Mouse (Mus musculus): ENCODE measurements around the gene Mblac1. TPM values are rescaled to one million over a fixed set of nuclear protein-coding genes. Genes with fewer than 3 reads are reported as not detected.

Gene Mblac1
- polyA plus RNA-seq, 1 experiment from 2014 or later, result 6.1 TPM

DNA sequence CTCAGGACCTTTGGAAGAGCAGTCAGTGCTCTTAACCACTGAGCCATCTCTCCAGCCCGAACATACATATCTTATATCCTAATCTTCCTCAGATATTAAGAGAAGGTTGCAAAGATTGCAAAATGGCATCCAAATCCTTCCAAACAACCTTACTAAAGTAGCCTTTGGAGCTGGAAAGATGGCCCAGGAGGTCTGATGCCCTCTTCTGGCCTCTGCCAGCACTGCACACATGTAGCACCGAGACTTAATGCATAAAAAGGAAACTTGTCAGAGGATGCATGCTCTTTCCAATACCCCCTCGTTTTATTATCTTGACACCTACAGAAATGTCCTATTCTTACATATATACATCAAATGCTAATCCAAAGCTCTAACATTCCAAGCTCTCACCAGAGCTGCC is 33.9 kb downstream of the Mblac1 start:
- H3K9me3 ChIP-seq (replicated peaks; ENCODE audit: control insufficient read depth, low read length), result no peaks in the 10 kb centered on the region
- no peaks in the 10 kb centered on the region for H3K36me3 ChIP-seq (ENCODE audit: control insufficient read depth, insufficient read depth)
- 55% methylated on average over 3 of the region's 3 CpGs for WGBS
- no peak overlapping the region for H3K4me2 ChIP-seq (ENCODE audit: low read depth, low read length)
- H3K27ac ChIP-seq (ENCODE audit: low read length), result no peak overlapping the region
- no peaks in the 10 kb centered on the region for H3K4me1 ChIP-seq (ENCODE audit: control insufficient read depth, insufficient read depth, low read length)
- no peak overlapping the region for H3K4me3 ChIP-seq (ENCODE audit: low read length)
- no peaks in the 10 kb centered on the region for H3K27me3 ChIP-seq (ENCODE audit: control insufficient read depth, insufficient read depth, low read length)
- no peak for ATAC-seq (replicated peaks; ENCODE audit: extremely low read depth, insufficient read depth, low FRiP score)
- no peak overlapping the region for H3K9ac ChIP-seq (ENCODE audit: low read length)

DNA sequence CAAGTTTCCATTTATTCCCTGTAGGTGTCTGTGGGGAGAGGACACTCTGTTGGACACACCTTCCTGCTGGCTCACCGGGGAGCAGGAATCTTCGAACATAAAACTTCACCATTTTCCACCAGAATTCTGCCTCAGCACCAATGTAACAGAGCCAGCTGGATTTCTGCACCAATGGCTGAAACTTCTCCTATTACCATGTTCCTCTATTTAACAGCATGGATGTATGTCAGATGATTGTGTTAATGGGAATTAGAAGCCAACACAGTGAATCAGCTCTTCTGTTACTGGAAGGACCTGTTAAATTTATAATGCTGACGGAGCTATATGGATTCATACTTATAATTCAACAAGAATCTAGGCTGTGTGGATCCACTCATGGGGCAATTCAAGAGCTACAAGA is 35.4 kb downstream of the Mblac1 start:
- Histone ChIP-seq H3K4me3 (ENCODE audit: low read length) (no peak overlapping the region), H3K4me2 (ENCODE audit: low read depth, low read length) (no peak overlapping the region), H3K36me3 (ENCODE audit: control insufficient read depth, insufficient read depth) (no peaks in the 10 kb centered on the region), H3K9ac (ENCODE audit: low read length) (no peak overlapping the region), H3K27me3 (ENCODE audit: control insufficient read depth, insufficient read depth, low read length) (no peaks in the 10 kb centered on the region), H3K9me3 (replicated peaks; ENCODE audit: control insufficient read depth, low read length) (no peaks in the 10 kb centered on the region), H3K4me1 (ENCODE audit: control insufficient read depth, insufficient read depth, low read length) (no peaks in the 10 kb centered on the region), H3K27ac (ENCODE audit: low read length) (no peak overlapping the region)
- WGBS, result 88% methylated on average over 3 of the region's 3 CpGs
- ATAC-seq (replicated peaks; ENCODE audit: extremely low read depth, insufficient read depth, low FRiP score), result no peak

- 87% methylated on average over 2 of the region's 2 CpGs for WGBS
- no peaks in the 10 kb centered on the region for H3K9me3 ChIP-seq (replicated peaks; ENCODE audit: control insufficient read depth, low read length)
- no peak for ATAC-seq (replicated peaks; ENCODE audit: extremely low read depth, insufficient read depth, low FRiP score)
- H3K4me1 ChIP-seq (ENCODE audit: control insufficient read depth, insufficient read depth, low read length), result no peaks in the 10 kb centered on the region
- H3K9ac ChIP-seq (ENCODE audit: low read length), result no peak overlapping the region
- H3K36me3 ChIP-seq (ENCODE audit: control insufficient read depth, insufficient read depth), result no peaks in the 10 kb centered on the region
- H3K27ac ChIP-seq (ENCODE audit: low read length), result no peak overlapping the region
- no peaks in the 10 kb centered on the region for H3K27me3 ChIP-seq (ENCODE audit: control insufficient read depth, insufficient read depth, low read length)
- no peak overlapping the region for H3K4me2 ChIP-seq (ENCODE audit: low read depth, low read length)
- no peak overlapping the region for H3K4me3 ChIP-seq (ENCODE audit: low read length)
These were observed 39.7 kb downstream of the Mblac1 start for GRCm38 (mm10) chr5:138233778-138234177.

DNA sequence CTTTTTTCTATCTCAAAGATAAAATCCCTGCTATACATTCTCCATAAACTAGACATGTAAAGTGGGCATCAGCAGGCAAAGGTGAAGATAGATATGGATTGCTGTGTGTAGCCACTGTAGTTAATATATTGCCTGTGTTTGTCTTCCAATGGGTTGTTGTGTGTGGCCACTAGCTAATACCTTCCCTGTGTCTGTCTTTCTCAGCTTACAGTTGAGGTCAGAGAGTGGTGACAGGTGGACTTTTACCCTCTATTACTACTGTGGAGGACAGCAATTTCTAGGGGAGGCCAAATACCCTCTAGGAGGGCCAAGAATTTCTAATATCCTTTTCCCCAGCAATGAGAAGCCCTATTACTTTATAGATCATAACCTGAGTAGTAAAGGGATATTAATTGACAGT is 40.1 kb downstream of the Mblac1 start:
- no peaks in the 10 kb centered on the region for H3K9me3 ChIP-seq (replicated peaks; ENCODE audit: control insufficient read depth, low read length)
- H3K9ac ChIP-seq (ENCODE audit: low read length), result no peak overlapping the region

DNA sequence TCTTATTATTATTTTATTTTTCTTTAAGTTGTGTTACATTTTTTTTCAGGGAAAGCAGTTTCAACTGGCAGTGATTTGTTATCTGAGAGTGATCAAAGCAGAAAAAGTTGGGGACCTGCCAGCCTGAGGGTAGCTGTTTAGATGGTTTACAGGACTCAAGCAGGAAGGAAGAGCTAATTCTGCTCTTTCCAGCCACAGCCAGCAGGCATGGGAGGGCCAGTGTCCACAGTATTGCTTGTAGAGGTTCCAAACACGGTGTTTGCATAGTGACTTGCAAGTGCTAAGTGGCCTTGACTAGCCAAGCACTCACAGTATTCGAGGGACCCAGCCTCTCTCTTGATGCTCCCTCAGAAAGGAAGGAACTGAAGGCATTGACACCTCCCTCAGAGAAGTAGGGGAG is 47.4 kb downstream of the Mblac1 start:
- Histone ChIP-seq H3K4me2 (ENCODE audit: low read depth, low read length) (no peak overlapping the region), H3K4me3 (ENCODE audit: low read length) (no peak overlapping the region), H3K36me3 (ENCODE audit: control insufficient read depth, insufficient read depth) (no peaks in the 10 kb centered on the region), H3K27me3 (ENCODE audit: control insufficient read depth, insufficient read depth, low read length) (no peaks in the 10 kb centered on the region), H3K27ac (ENCODE audit: low read length) (no peak overlapping the region), H3K9ac (ENCODE audit: low read length) (no peak overlapping the region), H3K4me1 (ENCODE audit: control insufficient read depth, insufficient read depth, low read length) (no peaks in the 10 kb centered on the region), H3K9me3 (replicated peaks; ENCODE audit: control insufficient read depth, low read length) (no peaks in the 10 kb centered on the region)
- ATAC-seq (replicated peaks; ENCODE audit: extremely low read depth, insufficient read depth, low FRiP score), result no peak
- WGBS, result 21% methylated on average over 2 of the region's 2 CpGs

More for the DNA sequence above, 40.1 kb downstream of the Mblac1 start:
- Histone ChIP-seq H3K4me2 (ENCODE audit: low read depth, low read length) (no peak overlapping the region), H3K27me3 (ENCODE audit: control insufficient read depth, insufficient read depth, low read length) (no peaks in the 10 kb centered on the region), H3K27ac (ENCODE audit: low read length) (no peak overlapping the region), H3K4me3 (ENCODE audit: low read length) (no peak overlapping the region), H3K36me3 (ENCODE audit: control insufficient read depth, insufficient read depth) (no peaks in the 10 kb centered on the region), H3K4me1 (ENCODE audit: control insufficient read depth, insufficient read depth, low read length) (no peaks in the 10 kb centered on the region)
- ATAC-seq (replicated peaks; ENCODE audit: extremely low read depth, insufficient read depth, low FRiP score), result no peak

MicroRNA genes within 50 kb of the gene (microRNA counts, 519-probe panel; counts per million panel counts)
- microRNA mmu-miR-106b (3,379 counts per million, percentile 87 among the panel's probes with 10 or more counts), microRNA mmu-miR-25 (4,019 counts per million, percentile 93 among the panel's probes with 10 or more counts), microRNA mmu-miR-93 (3,286 counts per million, percentile 86 among the panel's probes with 10 or more counts)

Small RNAs within 50 kb of the gene (microRNA-seq; reads per million reads assigned to microRNA genes)
- gene Mir106b (3,953 reads per million, percentile 91 among the genes with 10 or more reads in this experiment), gene Mir25 (379 reads per million, percentile 71 among the genes with 10 or more reads in this experiment), gene Mir93 (5,976 reads per million, percentile 93 among the genes with 10 or more reads in this experiment)

Other genes starting within 250 kb of the Mblac1 start
- 0.26 TPM in 1 of 2 replicates, not detected in the other for gene Gjc3, start 231.2 kb upstream of the Mblac1 start, polyA plus RNA-seq (2015; fragmentation: Nextera tagmentation; extraction: Ambion mirVana)
- gene Azgp1, start 212.8 kb upstream of the Mblac1 start, polyA plus RNA-seq (2015; fragmentation: Nextera tagmentation; extraction: Ambion mirVana), result 0.22 TPM in 1 of 2 replicates, not detected in the other
- not detected in 2 replicates for gene Smok3a, start 173.1 kb upstream of the Mblac1 start, polyA plus RNA-seq (2015; fragmentation: Nextera tagmentation; extraction: Ambion mirVana)
- gene Smok3b, start 172.9 kb upstream of the Mblac1 start, polyA plus RNA-seq (2015; fragmentation: Nextera tagmentation; extraction: Ambion mirVana), result not detected in 2 replicates
- gene Smok3c, start 141.1 kb upstream of the Mblac1 start, polyA plus RNA-seq (2015; fragmentation: Nextera tagmentation; extraction: Ambion mirVana), result not detected in 2 replicates
- gene Zkscan1, start 109.2 kb upstream of the Mblac1 start, polyA plus RNA-seq (2015; fragmentation: Nextera tagmentation; extraction: Ambion mirVana), result 8.9 and 10.1 TPM in 2 replicates
- 37.6 and 42.7 TPM in 2 replicates for gene Zscan21, start 77.4 kb upstream of the Mblac1 start, polyA plus RNA-seq (2015; fragmentation: Nextera tagmentation; extraction: Ambion mirVana)
- gene Zfp113, start 38.6 kb upstream of the Mblac1 start, polyA plus RNA-seq (2015; fragmentation: Nextera tagmentation; extraction: Ambion mirVana), result 11.5 and 12.0 TPM in 2 replicates
- gene Cops6, start 33.2 kb upstream of the Mblac1 start, polyA plus RNA-seq (2015; fragmentation: Nextera tagmentation; extraction: Ambion mirVana), result 280 and 293 TPM in 2 replicates
- gene Ap4m1, start 22.3 kb upstream of the Mblac1 start, polyA plus RNA-seq (2015; fragmentation: Nextera tagmentation; extraction: Ambion mirVana), result 11.6 and 13.0 TPM in 2 replicates
- gene Mcm7, start 21.9 kb upstream of the Mblac1 start, polyA plus RNA-seq (2015; fragmentation: Nextera tagmentation; extraction: Ambion mirVana), result 113 and 126 TPM in 2 replicates
- gene Taf6, start 6.9 kb upstream of the Mblac1 start, polyA plus RNA-seq (2015; fragmentation: Nextera tagmentation; extraction: Ambion mirVana), result 58.9 and 59.8 TPM in 2 replicates
- 22.3 and 23.8 TPM in 2 replicates for gene Cnpy4, start 6.8 kb upstream of the Mblac1 start, polyA plus RNA-seq (2015; fragmentation: Nextera tagmentation; extraction: Ambion mirVana)
- gene Nxpe5, start 31.6 kb downstream of the Mblac1 start, polyA plus RNA-seq (2015; fragmentation: Nextera tagmentation; extraction: Ambion mirVana), result not detected in 2 replicates
- 71.9 and 79.3 TPM in 2 replicates for gene Lamtor4, start 61.2 kb downstream of the Mblac1 start, polyA plus RNA-seq (2015; fragmentation: Nextera tagmentation; extraction: Ambion mirVana)
- gene BC037034, start 69.7 kb downstream of the Mblac1 start, polyA plus RNA-seq (2015; fragmentation: Nextera tagmentation; extraction: Ambion mirVana), result 2.2 and 3.0 TPM in 2 replicates
- 0.45 and 0.65 TPM in 2 replicates for gene Gal3st4, start 78.5 kb downstream of the Mblac1 start, polyA plus RNA-seq (2015; fragmentation: Nextera tagmentation; extraction: Ambion mirVana)
- 0.09 and 0.10 TPM in 2 replicates for gene Gm43720, start 85.6 kb downstream of the Mblac1 start, polyA plus RNA-seq (2015; fragmentation: Nextera tagmentation; extraction: Ambion mirVana)
- 5.7 and 7.7 TPM in 2 replicates for gene Gpc2, start 85.7 kb downstream of the Mblac1 start, polyA plus RNA-seq (2015; fragmentation: Nextera tagmentation; extraction: Ambion mirVana)
- gene Stag3, start 85.9 kb downstream of the Mblac1 start, polyA plus RNA-seq (2015; fragmentation: Nextera tagmentation; extraction: Ambion mirVana), result 2.0 and 2.2 TPM in 2 replicates
- 0.14 and 0.17 TPM in 2 replicates for gene Pvrig, start 147.6 kb downstream of the Mblac1 start, polyA plus RNA-seq (2015; fragmentation: Nextera tagmentation; extraction: Ambion mirVana)
- gene Zfp157, start 247.2 kb downstream of the Mblac1 start, polyA plus RNA-seq (2015; fragmentation: Nextera tagmentation; extraction: Ambion mirVana), result 19.9 and 21.3 TPM in 2 replicates

Measured in heart, embryonic 16.5 days (tissue).